20 mouse cellular contexts compared by ENCODE assay signal in the genomic region with DNA sequence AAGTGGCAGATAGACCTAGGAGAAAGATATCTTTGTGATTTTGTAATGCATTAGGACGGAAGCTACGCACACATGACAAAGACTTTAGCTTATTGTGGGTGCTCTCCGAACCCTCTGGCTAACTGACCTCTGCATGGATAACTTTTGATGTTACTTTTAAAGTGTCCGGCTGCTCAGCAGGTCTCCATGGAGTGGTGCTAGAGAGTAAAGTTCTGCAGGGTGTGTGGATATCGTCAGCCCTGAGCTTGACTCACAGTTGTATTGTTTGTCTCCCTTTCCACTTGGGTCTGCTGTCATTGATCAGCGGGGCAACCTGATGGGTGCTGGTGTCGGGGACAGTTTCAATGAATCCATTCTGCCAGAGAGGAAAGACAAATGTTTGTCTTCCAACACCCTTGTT. TPM values are rescaled to one million over a fixed set of nuclear protein-coding genes. Genes with fewer than 3 reads are reported as not detected.
DNase-seq lines count a peak whose midpoint lies in the region; ATAC-seq and TF ChIP-seq lines count a peak whose summit lies in the region.
"Had no signal": no experiment of that assay in that cellular context is flagged by ENCODE, and none has a peak within 500 bp of the region (broad histone marks: within the 10 kb centered on the region; RNA-seq: fewer than 3 reads in every experiment).

No protein-coding gene starts in this region.

- H3K4me1 ChIP-seq in hindbrain, postnatal 0 days (ENCODE audit: insufficient read depth, low read length), result no peaks in the 10 kb centered on the region
- H3K4me1 ChIP-seq in hindbrain, embryonic 12.5 days, result no peaks in the 10 kb centered on the region
- H3K4me1 ChIP-seq in CH12.LX (ENCODE audit: control insufficient read depth in 1 of 2, insufficient read depth in 2 of 2), result peaks cover 13 to 36% of the 10 kb centered on the region in 2 experiments
- H3K4me1 ChIP-seq: heart, embryonic 13.5 days; liver, embryonic 13.5 days; midbrain, embryonic 13.5 days had no signal

- no peaks in the 10 kb centered on the region for H3K79me2 ChIP-seq in CH12.LX (replicated peaks; ENCODE audit: control insufficient read depth, extremely low read depth, insufficient read depth, poor library complexity, severe bottlenecking)

- H3K36me3 ChIP-seq in hindbrain, postnatal 0 days (ENCODE audit: insufficient read depth, low read length), result no peaks in the 10 kb centered on the region
- H3K36me3 ChIP-seq in hindbrain, embryonic 12.5 days, result no peaks in the 10 kb centered on the region
- no peaks in the 10 kb centered on the region for H3K36me3 ChIP-seq in CH12.LX (replicated peaks in 1 of 2; ENCODE audit: control insufficient read depth in 1 of 2, insufficient read depth in 1 of 2, low read length in 1 of 2)
- H3K36me3 ChIP-seq: heart, embryonic 13.5 days; liver, embryonic 13.5 days; midbrain, embryonic 13.5 days had no signal

- no peak overlapping the region for H3K4me3 ChIP-seq in hindbrain, postnatal 0 days (ENCODE audit: low read length)
- no peak overlapping the region for H3K4me3 ChIP-seq in hindbrain, embryonic 12.5 days
- H3K4me3 ChIP-seq in left cerebral cortex, adult 2 months, result no peak overlapping the region
- no peak overlapping the region for H3K4me3 ChIP-seq in CH12.LX (replicated peaks in 1 of 3; ENCODE audit: low read depth in 2 of 3, low read length in 2 of 3, poor library complexity in 1 of 3)
- H3K4me3 ChIP-seq: heart, embryonic 13.5 days; liver, embryonic 13.5 days; midbrain, embryonic 13.5 days; myocyte had no signal

- no peaks in the 10 kb centered on the region for H3K9me3 ChIP-seq in hindbrain, postnatal 0 days (ENCODE audit: low read length)
- H3K9me3 ChIP-seq in hindbrain, embryonic 12.5 days (replicated peaks), result no peaks in the 10 kb centered on the region
- no peaks in the 10 kb centered on the region for H3K9me3 ChIP-seq in CH12.LX (replicated peaks; ENCODE audit: low read length)
- H3K9me3 ChIP-seq: heart, embryonic 13.5 days; liver, embryonic 13.5 days; midbrain, embryonic 13.5 days had no signal

- H3K27me3 ChIP-seq in hindbrain, postnatal 0 days (ENCODE audit: insufficient read depth, low read length), result no peaks in the 10 kb centered on the region
- no peaks in the 10 kb centered on the region for H3K27me3 ChIP-seq in hindbrain, embryonic 12.5 days
- no peaks in the 10 kb centered on the region for H3K27me3 ChIP-seq in CH12.LX (replicated peaks)
- H3K27me3 ChIP-seq: heart, embryonic 13.5 days; liver, embryonic 13.5 days; midbrain, embryonic 13.5 days had no signal

- dilution Hi-C loops in CH12.LX (cut with MboI; ENCODE audit: extremely low pct_ligation_motif_present, extremely low pct_unique_long_range_greater_than_20kb, low sequenced_read_pairs), result no loop called here

- 58% methylated on average over 7 of the region's 7 CpGs for WGBS in hindbrain, postnatal 0 days
- WGBS in hindbrain, embryonic 12.5 days, result 58% methylated on average over 7 of the region's 7 CpGs

- no peak overlapping the region for H3K9ac ChIP-seq in hindbrain, postnatal 0 days (replicated peaks; ENCODE audit: low read length)
- H3K9ac ChIP-seq in hindbrain, embryonic 12.5 days, result no peak overlapping the region
- no peak overlapping the region for H3K9ac ChIP-seq in CH12.LX (ENCODE audit: insufficient read depth, low read depth)
- H3K9ac ChIP-seq: heart, embryonic 13.5 days; liver, embryonic 13.5 days; midbrain, embryonic 13.5 days had no signal

- TF ChIP-seq RAD21 in CH12.LX (IDR thresholded peaks at IDR 0.05; ENCODE audit: low read depth, low read length), result peak; percentile 57

- no peak for TF ChIP-seq EP300 in CH12.LX (IDR thresholded peaks at IDR 0.05; ENCODE audit: low read length)

- no peak for TF ChIP-seq POLR2A in CH12.LX (IDR thresholded peaks at IDR 0.05; ENCODE audit: low read depth, low read length)

- H3K27ac ChIP-seq in hindbrain, postnatal 0 days, result no peak overlapping the region
- H3K27ac ChIP-seq in hindbrain, embryonic 12.5 days, result no peak overlapping the region
- no peak overlapping the region for H3K27ac ChIP-seq in left cerebral cortex, adult 2 months
- H3K27ac ChIP-seq in CH12.LX (ENCODE audit: insufficient read depth, low read depth), result no peak overlapping the region
- H3K27ac ChIP-seq: heart, embryonic 13.5 days; liver, embryonic 13.5 days; midbrain, embryonic 13.5 days had no signal

- TF ChIP-seq CTCF in hindbrain, postnatal 0 days (IDR thresholded peaks at IDR 0.05; ENCODE audit: low read depth), result peak; percentile 37
- TF ChIP-seq CTCF in left cerebral cortex, adult 2 months (IDR thresholded peaks at IDR 0.05), result peak; percentile 40
- peak in 1 of 2 experiments; percentile 68; a peak in 2 of 4 replicates for TF ChIP-seq CTCF in CH12.LX (conservative IDR thresholded peaks at IDR 0.05 in 1 of 2, IDR thresholded peaks at IDR 0.05 in 1 of 2; ENCODE audit: low read depth in 2 of 2, low read length in 2 of 2)

- in situ Hi-C loops in CH12.LX (cut with MboI; ENCODE audit: low pct_ligation_motif_present, low pct_unique_long_range_greater_than_20kb, low sequenced_read_pairs), result no loop called here

- intact Hi-C loops in left cerebral cortex, adult 2 months (cut with DNase I), result loop anchor here (10.0 kb wide), 1 partner anchor 385 kb away; a partner anchor contains a TSS
- intact Hi-C loops in left cerebral cortex, postnatal 10 days (cut with DNase I), result no loop called here

- H3K4me2 ChIP-seq in hindbrain, postnatal 0 days (ENCODE audit: low read depth, low read length), result no peak overlapping the region
- no peak overlapping the region for H3K4me2 ChIP-seq in hindbrain, embryonic 12.5 days (replicated peaks)
- no peak overlapping the region for H3K4me2 ChIP-seq in CH12.LX (ENCODE audit: insufficient read depth, low read depth, poor library complexity, severe bottlenecking)
- H3K4me2 ChIP-seq: heart, embryonic 13.5 days; liver, embryonic 13.5 days; midbrain, embryonic 13.5 days had no signal

- no peak for ATAC-seq in hindbrain, postnatal 0 days
- ATAC-seq in hindbrain, embryonic 12.5 days (ENCODE audit: low FRiP score), result no peak
- ATAC-seq: midbrain, embryonic 13.5 days had no signal

- DNase-seq in adrenal gland, postnatal 10 days, result peak; percentile 13
- DNase-seq in adrenal gland, postnatal 4 days (ENCODE audit: low spot score in 2 of 2), result no peak
- DNase-seq in hindbrain, postnatal 0 days (ENCODE audit: low spot score), result no peak
- DNase-seq in left cerebral cortex, adult 2 months (ENCODE audit: extremely low spot score in 1 of 2, low spot score in 2 of 2), result no peak
- no peak for DNase-seq in left cerebral cortex, adult 11 months (ENCODE audit: low spot score)
- DNase-seq in CH12.LX (ENCODE audit: extremely low read depth), result peak; percentile 31
- no peak for DNase-seq in left cerebral cortex, postnatal 10 days (ENCODE audit: extremely low spot score in 1 of 2, low spot score in 2 of 2)
- DNase-seq: adrenal gland, postnatal 14 days; cerebellum, adult 2 months; liver, embryonic 13.5 days; lung, postnatal 36 days; right cerebral cortex, postnatal 4 days; thymus, adult 2 months had no signal

TF ChIP-seq in CH12.LX, 34 proteins besides CTCF, POLR2A, EP300 and RAD21:
- TF ChIP-seq SMC3 (IDR thresholded peaks at IDR 0.05; ENCODE audit: low read depth, low read length), result peak; percentile 73
- TF ChIP-seq MAX (IDR thresholded peaks at IDR 0.05; ENCODE audit: low read length), result no peak
- no peak for TF ChIP-seq ZC3H11A (IDR thresholded peaks at IDR 0.05; ENCODE audit: low read depth, low read length)
- TF ChIP-seq USF1 (IDR thresholded peaks at IDR 0.05; ENCODE audit: low read depth, low read length), result no peak
- TF ChIP-seq E2F4 (IDR thresholded peaks at IDR 0.05; ENCODE audit: insufficient replicate concordance, low read depth, low read length), result no peak
- TF ChIP-seq UBTF (IDR thresholded peaks at IDR 0.05; ENCODE audit: low read depth, low read length), result no peak
- no peak for TF ChIP-seq ZMIZ1 (IDR thresholded peaks at IDR 0.05; ENCODE audit: low read depth, low read length)
- 0 out of 2 replicates have a peak, but pooled peaks have one; percentile 13 for TF ChIP-seq MEF2A (IDR thresholded peaks at IDR 0.05; ENCODE audit: borderline replicate concordance, low read depth, low read length)

RNA-seq across cellular contexts. Expression of a gene that starts 33.7 kb away (rescaled TPM):
- not detected for total RNA-seq in adrenal gland, postnatal 10 days (2021)
- total RNA-seq in adrenal gland, postnatal 4 days (2021), result under 1 TPM; 0.17 to 0.50 TPM
- total RNA-seq in hindbrain, postnatal 0 days (2014; rRNA removed), result 0.14 and 0.42 TPM in 2 replicates
- 0.35 and 0.44 TPM in 2 replicates for polyA plus RNA-seq in hindbrain, postnatal 0 days (2015; fragmentation: Nextera tagmentation; extraction: Ambion mirVana)
- polyA plus RNA-seq in hindbrain, embryonic 12.5 days (2016; fragmentation: Nextera tagmentation; extraction: Ambion mirVana), result 0.12 and 0.21 TPM in 2 replicates
- 1 to 10 TPM in 1 of 2 experiments, under 1 TPM in 1; 0.95 to 1.1 TPM for total RNA-seq in left cerebral cortex, adult 2 months (2021)
- 0.04 and 0.13 TPM in 2 replicates for total RNA-seq in CH12.LX (2012; rRNA removed)
- total RNA-seq in CH12.LX (2014; rRNA removed), result 0.31 and 0.62 TPM in 2 replicates
- 0.30 and 0.31 TPM in 2 replicates for polyA plus RNA-seq in CH12.LX (2012; ENCODE audit: insufficient read length, low read depth)
- 1 to 10 TPM in 1 of 2 experiments, under 1 TPM in 1; 0.73 to 2.0 TPM for total RNA-seq in left cerebral cortex, postnatal 10 days (2021)
- total RNA-seq: adrenal gland, postnatal 14 days; common myeloid progenitor, adult 5-6 weeks; hematopoietic stem cell, adult 5-6 weeks had no signal
- polyA plus RNA-seq: large intestine, adult 2 months; myocyte had no signal

Comparison
In these comparisons a context has a peak if more than half of its experiments do, and no peak if none do; other contexts are left out.
1. DNase-seq: peak in adrenal gland, postnatal 10 days (single experiment) and CH12.LX (single experiment); none in adrenal gland, postnatal 4 days (0 of 2), hindbrain, postnatal 0 days (single experiment), left cerebral cortex, adult 2 months (0 of 2), left cerebral cortex, adult 11 months (single experiment) and left cerebral cortex, postnatal 10 days (0 of 2).